ENCODE assay signal across 18 mouse cellular contexts in the genomic region with DNA sequence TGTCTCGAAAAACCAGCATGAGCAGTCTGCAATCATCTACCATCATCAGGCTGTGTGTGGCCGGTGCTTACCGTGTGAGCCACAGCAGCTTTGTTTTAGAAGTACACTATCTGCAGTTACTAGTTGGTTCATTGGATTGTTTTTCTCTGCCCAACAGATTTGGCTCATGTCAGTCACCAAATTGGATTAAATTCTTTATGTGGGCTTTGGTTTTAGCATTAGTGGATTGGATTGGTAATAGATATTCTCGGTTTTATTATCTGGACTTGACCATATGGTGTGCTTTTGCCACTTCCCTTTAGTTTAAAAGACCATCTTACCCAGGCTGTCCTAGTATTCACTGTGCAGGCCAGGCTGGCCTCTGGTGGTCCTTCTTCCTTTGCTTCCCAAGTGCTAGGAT. TPM values are rescaled to one million over a fixed set of nuclear protein-coding genes. Genes with fewer than 3 reads are reported as not detected.
DNase-seq lines count a peak whose midpoint lies in the region; ATAC-seq and TF ChIP-seq lines count a peak whose summit lies in the region.
"Had no signal": no experiment of that assay in that cellular context is flagged by ENCODE, and none has a peak within 500 bp of the region (broad histone marks: within the 10 kb centered on the region; RNA-seq: fewer than 3 reads in every experiment).

No protein-coding gene starts in this region.

- H3K4me2 ChIP-seq in hindbrain, embryonic 13.5 days, result peak overlapping the region; percentile 82; the same call in 1 of the 2 replicates
- peak overlapping the region; percentile 80 for H3K4me2 ChIP-seq in midbrain, embryonic 13.5 days (replicated peaks)

- no peak overlapping the region for H3K9ac ChIP-seq in hindbrain, embryonic 13.5 days
- 0 out of 2 replicates have a peak overlapping the region, but pooled peaks have one; percentile 11 for H3K9ac ChIP-seq in midbrain, embryonic 13.5 days (replicated peaks)
- H3K9ac ChIP-seq: liver, postnatal 0 days had no signal

- H3K9me3 ChIP-seq in hindbrain, embryonic 13.5 days, result no peaks in the 10 kb centered on the region
- H3K9me3 ChIP-seq in midbrain, embryonic 13.5 days, result no peaks in the 10 kb centered on the region

- no peaks in the 10 kb centered on the region for H3K36me3 ChIP-seq in hindbrain, embryonic 13.5 days
- H3K36me3 ChIP-seq in midbrain, embryonic 13.5 days, result no peaks in the 10 kb centered on the region

- TF ChIP-seq POLR2A in cerebellum, adult 2 months (IDR thresholded peaks at IDR 0.05; ENCODE audit: borderline replicate concordance, insufficient read depth, low read length), result no peak

- no peak for TF ChIP-seq CTCF in layer of hippocampus, adult 2 months (conservative IDR thresholded peaks at IDR 0.05)
- no peak for TF ChIP-seq CTCF in cerebellum, adult 2 months (IDR thresholded peaks at IDR 0.05; ENCODE audit: borderline replicate concordance, insufficient read depth, low read depth, low read length)

- H3K27me3 ChIP-seq in hindbrain, embryonic 13.5 days, result no peaks in the 10 kb centered on the region
- no peaks in the 10 kb centered on the region for H3K27me3 ChIP-seq in midbrain, embryonic 13.5 days
- no peaks in the 10 kb centered on the region for H3K27me3 ChIP-seq in cerebellum, adult 2 months (ENCODE audit: control insufficient read depth, insufficient read depth, low read length)

- 80% methylated on average over 4 of the region's 4 CpGs for WGBS in hindbrain, embryonic 13.5 days
- 67% methylated on average over 4 of the region's 4 CpGs for WGBS in midbrain, embryonic 13.5 days
- WGBS in cerebellum, adult 2 months, result 16% methylated on average over 4 of the region's 4 CpGs

- no peak overlapping the region for H3K4me3 ChIP-seq in layer of hippocampus, adult 2 months
- no peak overlapping the region for H3K4me3 ChIP-seq in hindbrain, embryonic 13.5 days
- H3K4me3 ChIP-seq in midbrain, embryonic 13.5 days (replicated peaks), result no peak overlapping the region
- no peak overlapping the region for H3K4me3 ChIP-seq in cerebellum, adult 2 months (replicated peaks; ENCODE audit: insufficient read depth, low read depth, low read length)
- H3K4me3 ChIP-seq: erythroblast, embryonic 14.5 days; heart, adult 2 months had no signal

- no peak for ATAC-seq in hindbrain, embryonic 13.5 days (ENCODE audit: low FRiP score)
- ATAC-seq in midbrain, embryonic 13.5 days, result no peak
- ATAC-seq: liver, postnatal 0 days had no signal

- peaks cover 38% of the 10 kb centered on the region for H3K4me1 ChIP-seq in hindbrain, embryonic 13.5 days (replicated peaks)
- H3K4me1 ChIP-seq in midbrain, embryonic 13.5 days (replicated peaks), result peaks cover 46% of the 10 kb centered on the region
- peaks cover 8% of the 10 kb centered on the region; the same call in 1 of the 2 replicates for H3K4me1 ChIP-seq in cerebellum, adult 2 months (ENCODE audit: control insufficient read depth, insufficient read depth, low read length)

- no peak for DNase-seq in layer of hippocampus, adult 2 months (ENCODE audit: low spot score in 2 of 2)
- no peak for DNase-seq in layer of hippocampus, adult 8-10 months (ENCODE audit: low spot score in 2 of 2)
- peak; percentile 65 for DNase-seq in retina, postnatal 7 days (ENCODE audit: low read depth, low spot score)
- DNase-seq in cerebellum, adult 2 months, result no peak
- no peak for DNase-seq in adrenal gland, postnatal 14 days
- DNase-seq: adrenal gland, postnatal 10 days; gastrocnemius, adult 2 months; heart, adult 2 months; kidney, postnatal 14 days; layer of hippocampus, postnatal 36 days; liver, postnatal 0 days; right cerebral cortex, postnatal 4 days; thymus, postnatal 4 days had no signal

- H3K27ac ChIP-seq in layer of hippocampus, adult 2 months, result peak overlapping the region; percentile 39; the same call in 1 of the 2 replicates
- H3K27ac ChIP-seq in hindbrain, embryonic 13.5 days, result no peak overlapping the region
- no peak overlapping the region for H3K27ac ChIP-seq in midbrain, embryonic 13.5 days
- H3K27ac ChIP-seq in cerebellum, adult 2 months (ENCODE audit: insufficient read depth, low read length), result no peak overlapping the region
- H3K27ac ChIP-seq: gastrocnemius, adult 2 months; heart, adult 2 months had no signal

RNA-seq across cellular contexts. Expression of a gene that starts 3.7 kb away (rescaled TPM):
- total RNA-seq in layer of hippocampus, adult 2 months (2021), result 100 to 1,000 TPM; 718 to 729 TPM
- total RNA-seq in layer of hippocampus, adult 8-10 months (2022), result 100 to 1,000 TPM; 649 to 753 (median 695) TPM
- 1,012 and 1,052 TPM in 2 replicates for polyA plus RNA-seq in hindbrain, embryonic 13.5 days (2015; fragmentation: Nextera tagmentation; extraction: Ambion mirVana)
- polyA plus RNA-seq in midbrain, embryonic 13.5 days (2015; fragmentation: Nextera tagmentation; extraction: Ambion mirVana), result 1,008 and 1,072 TPM in 2 replicates
- 512 and 552 TPM in 2 replicates for polyA plus RNA-seq in cerebellum, adult 2 months (2012; rRNA removed)
- total RNA-seq in adrenal gland, postnatal 14 days (2021), result 389 and 418 TPM in 2 replicates

RNA-seq across cellular contexts. Expression of a gene that starts 26.0 kb away (rescaled TPM):
- total RNA-seq in layer of hippocampus, adult 2 months (2021), result 1 to 10 TPM; 5.0 to 6.7 TPM
- total RNA-seq in layer of hippocampus, adult 8-10 months (2022), result 1 to 10 TPM; 1.9 to 4.0 (median 3.0) TPM
- not detected in 2 replicates for polyA plus RNA-seq in hindbrain, embryonic 13.5 days (2015; fragmentation: Nextera tagmentation; extraction: Ambion mirVana)
- not detected in 2 replicates for polyA plus RNA-seq in midbrain, embryonic 13.5 days (2015; fragmentation: Nextera tagmentation; extraction: Ambion mirVana)
- polyA plus RNA-seq in cerebellum, adult 2 months (2012; rRNA removed), result 9.4 and 12.1 TPM in 2 replicates
- total RNA-seq in adrenal gland, postnatal 14 days (2021), result 11.4 and 14.8 TPM in 2 replicates
- total RNA-seq: hematopoietic stem cell, adult 5-6 weeks had no signal
- polyA plus RNA-seq: erythroblast, embryonic 14.5 days; limb, embryonic 11.5 days had no signal
